ENCODE assay signal across 24 mouse cellular contexts in genomic region chr2:65694485-65694884, GRCm38 (mm10).
A peak's percentile ranks its signal among the peaks of the same experiment; 100 is the strongest.
DNase-seq lines count a peak whose midpoint lies in the region; ATAC-seq lines count a peak whose summit lies in the region.
"Had no signal": no experiment of that assay in that cellular context is flagged by ENCODE, and none has a peak within 500 bp of the region (broad histone marks: within the 10 kb centered on the region; RNA-seq: fewer than 3 reads in every experiment).

No protein-coding gene starts in this region.

- no peak overlapping the region for H3K9ac ChIP-seq in hindbrain, embryonic 12.5 days
- H3K9ac ChIP-seq: embryonic facial prominence, embryonic 12.5 days; embryonic facial prominence, embryonic 15.5 days; forebrain, embryonic 15.5 days; heart, embryonic 12.5 days; heart, embryonic 15.5 days; hindbrain, embryonic 15.5 days had no signal

- H3K9me3 ChIP-seq in hindbrain, embryonic 12.5 days (replicated peaks): no peaks in the 10 kb centered on the region
- H3K9me3 ChIP-seq: embryonic facial prominence, embryonic 12.5 days; embryonic facial prominence, embryonic 15.5 days; forebrain, embryonic 15.5 days; heart, embryonic 12.5 days; heart, embryonic 15.5 days; hindbrain, embryonic 10.5 days; hindbrain, embryonic 15.5 days had no signal

- no peak overlapping the region for H3K4me2 ChIP-seq in hindbrain, embryonic 12.5 days (replicated peaks)
- H3K4me2 ChIP-seq: embryonic facial prominence, embryonic 12.5 days; embryonic facial prominence, embryonic 15.5 days; forebrain, embryonic 15.5 days; heart, embryonic 12.5 days; heart, embryonic 15.5 days; hindbrain, embryonic 15.5 days had no signal

- no peak overlapping the region for H3K4me3 ChIP-seq in hindbrain, embryonic 12.5 days
- H3K4me3 ChIP-seq: embryonic facial prominence, embryonic 12.5 days; embryonic facial prominence, embryonic 15.5 days; forebrain, embryonic 15.5 days; gastrocnemius, adult 2 months; heart, embryonic 12.5 days; heart, embryonic 15.5 days; hindbrain, embryonic 10.5 days; hindbrain, embryonic 15.5 days had no signal

- no peaks in the 10 kb centered on the region for H3K27me3 ChIP-seq in hindbrain, embryonic 12.5 days
- H3K27me3 ChIP-seq: embryonic facial prominence, embryonic 12.5 days; embryonic facial prominence, embryonic 15.5 days; forebrain, embryonic 15.5 days; heart, embryonic 12.5 days; heart, embryonic 15.5 days; hindbrain, embryonic 15.5 days had no signal

- WGBS in hindbrain, embryonic 12.5 days: 75% methylated on average over 3 of the region's 3 CpGs

- ATAC-seq in cerebellum, adult (ENCODE audit: insufficient number of reproducible peaks, low FRiP score, low TSS enrichment): no peak
- ATAC-seq in frontal cortex, adult (ENCODE audit: low TSS enrichment): peak; percentile 25; the same call in 1 of the 2 replicates
- no peak for ATAC-seq in hindbrain, embryonic 12.5 days (ENCODE audit: low FRiP score)
- ATAC-seq: activated CD4-positive, CD25-positive, alpha-beta regulatory T cell, adult 4 months; forebrain, embryonic 15.5 days; intestine, postnatal 0 days had no signal

- peak; percentile 27 for DNase-seq in cerebellum, adult 11 months
- DNase-seq in frontal cortex, postnatal 14 days (ENCODE audit: low spot score in 2 of 2): no peak
- peak; percentile 34 to 51 for DNase-seq in cerebellum, postnatal 25 days
- no peak for DNase-seq in liver
- DNase-seq: adrenal gland, adult 8-10 months; adrenal gland, postnatal 25 days; gastrocnemius, adult 2 months; gastrocnemius, postnatal 25 days; heart, adult 18-20 months; heart, postnatal 10 days; heart, postnatal 36 days; kidney, adult 2 months had no signal

- no peaks in the 10 kb centered on the region for H3K36me3 ChIP-seq in hindbrain, embryonic 12.5 days
- H3K36me3 ChIP-seq: embryonic facial prominence, embryonic 12.5 days; embryonic facial prominence, embryonic 15.5 days; forebrain, embryonic 15.5 days; heart, embryonic 12.5 days; heart, embryonic 15.5 days; hindbrain, embryonic 10.5 days had no signal

- H3K27ac ChIP-seq in hindbrain, embryonic 12.5 days: no peak overlapping the region
- H3K27ac ChIP-seq: embryonic facial prominence, embryonic 12.5 days; embryonic facial prominence, embryonic 15.5 days; forebrain, embryonic 15.5 days; gastrocnemius, adult 2 months; heart, embryonic 15.5 days; hindbrain, embryonic 10.5 days; hindbrain, embryonic 15.5 days had no signal

- no peaks in the 10 kb centered on the region for H3K4me1 ChIP-seq in hindbrain, embryonic 12.5 days
- H3K4me1 ChIP-seq: embryonic facial prominence, embryonic 12.5 days; embryonic facial prominence, embryonic 15.5 days; forebrain, embryonic 15.5 days; heart, embryonic 12.5 days; heart, embryonic 15.5 days; hindbrain, embryonic 10.5 days; hindbrain, embryonic 15.5 days had no signal

Comparison
In these comparisons a context has a peak if more than half of its experiments do, and no peak if none do; other contexts are left out.
1. DNase-seq: peak in cerebellum, adult 11 months (single experiment) and cerebellum, postnatal 25 days (2 of 2); none in frontal cortex, postnatal 14 days (0 of 2) and liver (single experiment).